Mouse (Mus musculus): ENCODE measurements around the gene Ppp1r9a.

The Ppp1r9a gene

DNA sequence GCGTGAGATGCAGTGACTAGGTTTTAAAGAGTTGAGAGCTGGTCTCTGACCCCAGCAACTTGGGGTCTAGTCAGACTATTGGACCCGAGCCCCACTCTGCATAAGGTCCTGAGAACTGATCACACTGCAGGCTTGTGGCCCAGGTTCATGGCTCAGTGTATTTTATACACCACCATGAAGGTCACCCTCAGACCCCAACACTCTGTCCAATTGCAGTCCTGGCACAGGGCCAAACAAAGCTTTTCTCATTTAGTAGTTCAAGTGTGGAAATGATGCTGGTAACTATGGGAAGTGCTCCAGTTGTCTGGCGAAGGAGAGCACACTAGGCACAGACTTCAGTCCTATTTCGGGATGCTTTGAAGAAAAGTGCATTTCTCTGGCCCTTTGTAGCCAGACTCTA is 134.5 kb downstream of the Ppp1r9a start:
- DNase-seq (ENCODE audit: extremely low spot score, low read depth, low spot score), result no peak

GRCm38 (mm10) chr6:5038140-5038749 is 135.5 kb downstream of the Ppp1r9a start:
- no peak for DNase-seq (ENCODE audit: extremely low spot score, low read depth, low spot score)

GRCm38 (mm10) chr6:5039316-5039715 is 136.6 kb downstream of the Ppp1r9a start:
- DNase-seq (ENCODE audit: extremely low spot score, low read depth, low spot score), result no peak

DNA sequence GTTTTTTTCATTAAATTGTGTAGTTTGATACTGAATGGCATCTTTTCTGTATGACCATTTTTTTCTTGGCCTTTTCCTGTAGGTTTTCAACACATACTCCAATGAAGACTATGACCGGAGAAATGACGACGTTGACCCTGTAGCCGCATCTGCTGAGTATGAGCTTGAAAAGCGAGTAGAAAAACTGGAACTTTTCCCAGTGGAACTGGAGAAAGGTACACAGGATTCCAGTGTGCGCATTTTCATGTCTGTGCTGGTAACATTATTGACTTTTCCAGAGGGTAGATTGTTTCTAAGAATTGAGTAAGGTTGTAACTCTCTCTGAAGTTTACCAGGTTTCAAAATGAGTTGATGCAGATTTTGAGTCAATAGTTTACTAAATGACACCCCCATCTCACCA is 143.1 kb downstream of the Ppp1r9a start:
- DNase-seq (ENCODE audit: extremely low spot score, low read depth, low spot score), result no peak

DNA sequence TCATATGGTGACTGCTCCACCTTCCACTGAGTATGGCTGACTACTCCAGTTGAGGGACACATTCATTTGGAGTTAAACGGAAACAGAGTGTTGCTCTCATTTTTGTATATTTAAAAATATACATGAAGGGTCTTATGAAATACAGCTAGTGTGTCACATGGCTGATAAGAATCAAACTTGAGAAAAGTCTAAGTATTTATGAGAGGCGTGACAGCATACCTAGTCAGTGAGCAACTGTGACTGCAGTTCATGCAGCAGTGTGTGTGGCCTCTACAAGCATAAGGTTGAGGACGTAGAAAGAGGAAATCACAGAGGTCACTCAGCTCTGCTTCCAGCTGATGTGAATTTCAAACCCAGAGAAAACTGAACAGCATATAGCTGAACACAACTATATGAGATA is 145.3 kb downstream of the Ppp1r9a start:
- no peak for DNase-seq (ENCODE audit: extremely low spot score, low read depth, low spot score)

GRCm38 (mm10) chr6:5052309-5052708 is 149.6 kb downstream of the Ppp1r9a start:
- DNase-seq (ENCODE audit: extremely low spot score, low read depth, low spot score), result no peak

DNA sequence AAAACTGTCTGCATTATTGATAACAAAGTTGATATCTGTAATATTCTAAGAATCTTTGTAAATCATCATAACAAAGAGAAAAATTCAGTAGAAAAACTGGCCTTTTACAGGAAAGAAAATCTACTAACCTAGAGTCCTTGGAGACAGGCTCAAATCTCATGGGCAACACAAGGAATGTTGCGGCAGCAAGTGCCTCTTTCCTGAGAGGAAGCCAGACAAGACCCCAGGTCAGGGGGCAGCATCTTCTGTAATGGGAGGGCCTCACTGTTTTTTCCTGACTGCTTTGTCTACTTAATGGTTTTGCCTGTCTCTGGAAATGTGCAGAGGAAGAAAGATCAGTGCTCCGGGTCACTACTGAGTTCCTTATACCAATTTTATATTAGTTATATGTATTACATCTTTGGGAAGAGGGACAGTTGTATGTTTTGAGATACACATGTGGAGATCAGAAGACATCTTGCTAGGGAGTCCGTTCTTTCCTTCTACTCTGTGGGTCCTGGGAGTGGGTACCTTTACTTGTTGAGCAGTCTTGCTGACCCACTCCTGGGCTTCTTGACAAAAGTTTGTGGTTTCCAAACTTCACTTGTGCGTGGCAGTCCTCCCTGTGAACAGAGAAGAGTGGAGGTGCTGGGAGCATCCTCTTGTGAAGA is 151.9 kb downstream of the Ppp1r9a start:
- DNase-seq (ENCODE audit: extremely low spot score, low read depth, low spot score), result no peak

GRCm38 (mm10) chr6:5074736-5075135 is 172.0 kb downstream of the Ppp1r9a start:
- DNase-seq (ENCODE audit: extremely low spot score, low read depth, low spot score), result no peak

DNA sequence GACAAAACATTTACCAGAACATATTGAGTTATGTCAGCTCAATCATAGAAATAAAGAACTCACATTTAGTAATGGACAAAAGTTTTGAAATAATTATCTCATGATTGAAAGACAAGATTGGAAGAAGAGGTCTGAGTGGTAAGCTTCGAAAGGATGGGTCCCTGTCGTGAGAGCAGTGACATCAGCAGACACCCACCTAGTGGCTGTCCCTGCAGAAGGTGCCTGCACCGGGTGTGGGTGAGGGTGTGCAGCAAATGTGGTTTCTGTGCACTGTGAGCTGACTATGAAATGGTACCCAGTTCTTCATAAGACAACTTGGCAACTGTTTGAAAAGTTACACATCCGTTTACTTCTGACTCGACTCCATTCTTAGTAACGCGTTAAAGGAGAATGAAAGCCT is 173.0 kb downstream of the Ppp1r9a start:
- no peak for DNase-seq (ENCODE audit: extremely low spot score, low read depth, low spot score)

- no peak for DNase-seq (ENCODE audit: extremely low spot score, low read depth, low spot score)
Observed at GRCm38 (mm10) chr6:5078009-5078408, 175.3 kb downstream of the Ppp1r9a start.

DNA sequence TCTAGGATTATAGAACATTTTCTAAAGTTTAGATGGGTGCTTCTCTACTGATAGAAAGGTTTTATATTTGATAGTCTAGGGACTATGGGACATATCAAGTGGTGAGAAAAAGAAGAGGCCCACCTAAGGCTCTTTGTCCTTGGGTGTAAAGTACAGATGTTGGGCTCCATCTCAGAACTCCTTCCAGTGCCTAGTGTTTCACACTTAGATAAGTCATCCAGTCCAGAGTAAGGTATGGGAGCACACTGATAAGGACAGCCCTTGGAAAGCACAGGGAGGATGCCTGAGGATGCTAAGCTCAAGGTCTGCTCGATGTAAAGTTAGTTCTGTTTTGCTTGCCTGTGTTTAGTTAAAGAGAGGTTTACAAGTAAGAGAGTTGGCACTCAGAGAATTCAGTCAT is 176.4 kb downstream of the Ppp1r9a start:
- no peak for DNase-seq (ENCODE audit: extremely low spot score, low read depth, low spot score)

DNA sequence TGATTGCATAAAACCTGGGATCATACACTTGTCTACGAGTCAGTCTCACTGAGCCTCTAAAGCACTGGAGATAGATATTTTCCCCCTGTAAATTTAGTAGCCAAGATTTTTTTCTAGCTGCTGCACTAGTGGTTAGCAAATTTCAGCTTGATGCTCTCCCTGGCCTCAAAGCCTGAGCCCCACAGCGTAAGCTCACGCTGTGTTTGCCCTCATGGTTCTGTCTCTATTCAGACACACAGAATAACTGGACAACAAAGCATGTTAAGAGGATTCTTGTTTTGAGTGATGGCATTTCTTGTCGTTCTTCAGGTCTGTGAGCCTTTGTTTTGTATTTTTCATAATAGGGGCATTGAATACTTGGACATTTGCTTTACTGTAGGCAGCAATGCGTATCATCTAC is 177.4 kb downstream of the Ppp1r9a start:
- no peak for DNase-seq (ENCODE audit: extremely low spot score, low read depth, low spot score)

- no peak for DNase-seq (ENCODE audit: extremely low spot score, low read depth, low spot score)
Observed at GRCm38 (mm10) chr6:5080496-5080895, 177.8 kb downstream of the Ppp1r9a start.

GRCm38 (mm10) chr6:5081099-5081498 is 178.4 kb downstream of the Ppp1r9a start:
- DNase-seq (ENCODE audit: extremely low spot score, low read depth, low spot score), result no peak

DNA sequence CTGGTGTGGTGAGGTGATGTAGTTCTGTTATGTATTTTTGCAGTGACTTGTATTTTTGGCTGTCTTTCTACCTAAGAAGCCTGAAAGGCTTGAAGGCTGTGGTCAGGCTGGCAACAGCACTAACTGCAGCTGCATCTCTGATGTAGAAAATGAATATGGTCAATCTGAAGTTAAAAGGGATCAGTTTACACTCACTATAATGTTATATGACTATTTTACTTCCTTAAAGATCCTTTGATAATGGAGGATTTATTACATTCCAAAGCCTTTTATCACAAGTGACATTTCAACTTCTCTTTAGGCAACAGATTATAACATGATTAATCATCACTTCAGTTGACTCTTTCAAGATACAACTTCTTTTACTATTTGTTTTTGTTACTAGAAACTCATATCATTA is 179.4 kb downstream of the Ppp1r9a start:
- DNase-seq (ENCODE audit: extremely low spot score, low read depth, low spot score), result no peak

DNA sequence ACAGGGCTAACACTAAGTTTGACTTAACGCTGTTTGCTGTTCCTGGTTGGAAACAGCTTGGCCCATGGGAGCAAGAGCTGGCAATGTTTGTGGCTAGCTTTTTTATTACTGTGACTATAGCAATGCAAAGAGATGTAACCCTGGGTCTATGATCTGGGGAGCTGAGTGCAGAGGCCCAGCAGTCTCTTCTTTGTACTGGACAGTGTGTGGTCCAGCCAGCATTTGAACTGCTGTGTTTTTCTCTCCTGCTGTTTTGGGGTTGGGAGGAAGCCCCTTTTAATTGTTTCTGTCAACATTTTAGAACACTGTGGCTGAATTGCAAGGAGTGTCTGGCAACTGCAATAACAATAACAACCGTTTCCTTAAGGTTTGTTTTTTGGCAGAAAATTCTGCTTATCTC is 180.0 kb downstream of the Ppp1r9a start:
- DNase-seq (ENCODE audit: extremely low spot score, low read depth, low spot score), result no peak

- DNase-seq (ENCODE audit: extremely low spot score, low read depth, low spot score), result no peak
Observed at GRCm38 (mm10) chr6:5083957-5084356, 181.2 kb downstream of the Ppp1r9a start.

- DNase-seq (ENCODE audit: extremely low spot score, low read depth, low spot score), result no peak
Observed at GRCm38 (mm10) chr6:5091873-5092272, 189.2 kb downstream of the Ppp1r9a start.

DNA sequence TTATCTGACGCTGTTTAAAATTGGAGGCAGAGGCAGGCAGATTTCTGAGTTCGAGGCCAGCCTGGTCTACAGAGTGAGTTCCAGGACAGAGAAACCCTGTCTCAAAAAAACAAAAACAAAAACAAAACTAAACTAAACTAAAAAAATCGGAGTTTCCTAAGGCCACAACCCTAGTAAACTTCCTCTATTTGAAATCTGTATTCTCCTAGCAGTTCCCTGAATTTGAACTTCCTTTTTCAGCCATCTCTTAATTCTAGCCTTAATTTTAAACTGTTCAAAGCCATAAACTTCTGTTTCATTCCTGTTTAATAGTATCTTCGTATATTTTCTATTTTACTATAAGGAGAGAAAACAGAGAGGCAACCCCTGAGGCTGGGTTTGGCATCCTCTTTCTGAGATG is 190.1 kb downstream of the Ppp1r9a start:
- DNase-seq (ENCODE audit: extremely low spot score, low read depth, low spot score), result no peak

GRCm38 (mm10) chr6:5093516-5093915 is 190.8 kb downstream of the Ppp1r9a start:
- DNase-seq (ENCODE audit: extremely low spot score, low read depth, low spot score), result no peak

GRCm38 (mm10) chr6:5095365-5095973 is 192.8 kb downstream of the Ppp1r9a start:
- DNase-seq (ENCODE audit: extremely low spot score, low read depth, low spot score), result no peak

GRCm38 (mm10) chr6:5097309-5097708 is 194.6 kb downstream of the Ppp1r9a start:
- no peak for DNase-seq (ENCODE audit: extremely low spot score, low read depth, low spot score)

GRCm38 (mm10) chr6:5099282-5099681 is 196.6 kb downstream of the Ppp1r9a start:
- peak; percentile 90 for DNase-seq (ENCODE audit: extremely low spot score, low read depth, low spot score)

All from hindlimb bud, embryonic 11.5 days (tissue).